Mouse (Mus musculus) E14TG2a.4 (cell line): ENCODE measurements at regions not wholly inside any gene's neighbourhood (a gene's known extent, or its start where the extent isn't known, plus 50 kb on each side); places are given as distances from the start of the nearest gene placed in this dataset.

Experiments
- H3K27me3 ChIP-seq: 2 replicates; pipeline ENCODE4 v1.6.1; 2014; ENCODE audit warnings: low read length, control low read depth; ENCODE audit not compliant: insufficient read depth
- H3K36me3 ChIP-seq: 2 replicates; pipeline ENCODE4 v1.6.1; 2014; ENCODE audit warnings: low read length, control low read depth; ENCODE audit not compliant: insufficient read depth
- H3K4me1 ChIP-seq: replicated peaks from 2 replicates; pipeline ENCODE4 v1.6.1; 2014; ENCODE audit warnings: low read depth, low read length, control low read depth
- H3K4me3 ChIP-seq: replicated peaks from 2 replicates; pipeline ENCODE4 v1.5.1; 2014; ENCODE audit warnings: mild to moderate bottlenecking, low read length
- H3K9me3 ChIP-seq: 2 replicates; pipeline ENCODE4 v1.6.1; 2014; ENCODE audit warnings: low read length, control low read depth
- CTCF ChIP-seq: conservative IDR thresholded peaks from 2 replicates; pipeline ENCODE4 v1.5.1; 2014; ENCODE audit warnings: low read length
- NANOG ChIP-seq: IDR thresholded peaks from 2 replicates; pipeline ENCODE4 v1.6.1; 2014; ENCODE audit warnings: borderline replicate concordance, low read length, mixed read lengths
- POU5F1 ChIP-seq: IDR thresholded peaks from 2 replicates; pipeline ENCODE4 v1.6.1; 2014; ENCODE audit warnings: low read length, borderline replicate concordance

DNA sequence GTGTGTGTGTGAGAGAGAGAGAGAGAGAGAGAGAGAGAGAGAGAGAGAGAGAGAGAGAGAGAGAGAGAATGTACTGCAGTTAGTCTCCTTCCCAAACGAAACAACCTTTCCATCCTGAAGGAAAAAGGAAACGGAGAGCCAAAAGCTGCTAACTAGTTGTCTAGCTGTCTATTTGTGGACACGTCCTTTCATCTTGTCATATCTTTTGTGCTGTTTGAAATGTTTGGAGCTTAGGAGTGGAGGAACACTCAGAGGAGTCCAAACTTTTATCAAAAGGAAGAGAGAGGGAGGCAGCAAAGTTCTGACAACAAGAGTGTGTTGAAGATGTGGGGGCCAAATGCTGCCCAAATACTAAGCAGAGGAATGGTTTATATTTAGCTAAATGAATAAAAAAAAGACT is 246.6 kb downstream of the Tmem38b start:
- Histone ChIP-seq H3K4me1 (peaks cover 35% of the 10 kb centered on the region), H3K9me3 (peaks cover 31% of the 10 kb centered on the region), H3K27me3 (no peaks in the 10 kb centered on the region), H3K4me3 (no peak overlapping the region), H3K36me3 (no peaks in the 10 kb centered on the region)
- TF ChIP-seq NANOG (no peak), POU5F1 (no peak), CTCF (no peak)

GRCm38 (mm10) chr4:54072932-54073331 is 247.1 kb downstream of the Tmem38b start:
- TF ChIP-seq NANOG (peak; percentile 9; the same call in 1 of the 2 replicates), CTCF (no peak)
- Histone ChIP-seq H3K4me1 (peaks cover 35% of the 10 kb centered on the region), H3K9me3 (peaks cover 31% of the 10 kb centered on the region)

DNA sequence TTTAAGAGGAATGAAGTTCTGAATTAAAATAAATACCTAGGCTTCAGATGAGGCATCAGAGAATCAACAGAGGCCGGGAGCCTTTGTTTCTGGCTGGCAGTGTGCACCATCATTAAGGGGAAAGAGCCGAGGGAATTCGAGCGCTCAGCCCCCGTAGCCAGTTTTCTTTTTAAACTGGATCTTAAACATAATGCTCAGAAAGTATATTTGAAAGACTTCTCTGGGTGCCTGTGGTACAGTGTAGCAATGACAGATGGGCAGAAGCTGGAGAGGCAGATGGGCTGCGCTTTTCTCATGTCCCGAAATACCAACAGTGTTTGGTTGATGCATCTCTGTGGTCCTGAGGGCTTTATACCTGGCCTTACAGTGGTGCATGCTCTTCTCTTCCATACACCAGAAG is 247.6 kb downstream of the Tmem38b start:
- peak overlapping the region; percentile 37 for H3K4me3 ChIP-seq
- H3K27me3 ChIP-seq = no peaks in the 10 kb centered on the region
- TF ChIP-seq NANOG = no peak
- TF ChIP-seq POU5F1 = no peak
- TF ChIP-seq CTCF = no peak
- peaks cover 38% of the 10 kb centered on the region for H3K4me1 ChIP-seq
- H3K36me3 ChIP-seq = no peaks in the 10 kb centered on the region
- H3K9me3 ChIP-seq = peaks cover 28% of the 10 kb centered on the region

More at GRCm38 (mm10) chr4:54072932-54073331, 247.1 kb downstream of the Tmem38b start:
- Histone ChIP-seq H3K36me3 (no peaks in the 10 kb centered on the region), H3K4me3 (peak overlapping the region; percentile 37), H3K27me3 (no peaks in the 10 kb centered on the region)

DNA sequence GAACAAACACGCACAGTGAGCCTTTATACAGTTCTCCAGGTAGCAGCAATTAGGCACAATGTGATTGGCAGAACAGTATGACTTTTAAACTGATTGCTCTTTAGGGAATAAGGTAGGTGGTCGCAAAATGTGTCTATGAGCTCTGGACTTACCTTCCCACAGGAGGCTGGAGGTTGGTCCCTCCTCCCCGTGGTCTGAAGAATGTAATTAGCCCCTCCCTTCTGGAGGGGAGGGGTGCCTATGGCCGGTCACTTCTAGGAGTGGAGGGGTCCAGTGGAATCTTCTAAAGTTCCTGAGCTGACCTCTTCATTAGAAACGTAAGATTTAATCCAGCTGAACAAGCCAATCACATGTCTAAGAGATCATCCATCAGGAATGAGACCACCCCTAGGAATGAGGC is 248.4 kb downstream of the Tmem38b start:
- no peak for TF ChIP-seq CTCF
- TF ChIP-seq POU5F1 = no peak
- TF ChIP-seq NANOG = no peak
- H3K36me3 ChIP-seq = no peaks in the 10 kb centered on the region
- H3K4me1 ChIP-seq = peaks cover 38% of the 10 kb centered on the region
- H3K27me3 ChIP-seq = no peaks in the 10 kb centered on the region
- peak overlapping the region; percentile 37 for H3K4me3 ChIP-seq
- H3K9me3 ChIP-seq = peaks cover 21% of the 10 kb centered on the region

- H3K4me1 ChIP-seq = peaks cover 3% of the 10 kb centered on the region
- TF ChIP-seq NANOG (no peak), POU5F1 (no peak), CTCF (no peak)
- H3K27me3 ChIP-seq = no peaks in the 10 kb centered on the region
- H3K36me3 ChIP-seq = no peaks in the 10 kb centered on the region
- no peaks in the 10 kb centered on the region for H3K9me3 ChIP-seq
- no peak overlapping the region for H3K4me3 ChIP-seq
These were observed 254.7 kb downstream of the Tmem38b start for GRCm38 (mm10) chr4:54080526-54080925.

- Histone ChIP-seq H3K36me3 (no peaks in the 10 kb centered on the region), H3K9me3 (no peaks in the 10 kb centered on the region), H3K4me1 (peaks cover 3% of the 10 kb centered on the region), H3K4me3 (no peak overlapping the region), H3K27me3 (no peaks in the 10 kb centered on the region)
- no peak for TF ChIP-seq NANOG
- no peak for TF ChIP-seq CTCF
- TF ChIP-seq POU5F1 = no peak
These were observed 255.6 kb downstream of the Tmem38b start for GRCm38 (mm10) chr4:54081411-54081810.

GRCm38 (mm10) chr4:54084747-54085146 is 258.9 kb downstream of the Tmem38b start:
- Histone ChIP-seq H3K36me3 (no peaks in the 10 kb centered on the region), H3K9me3 (no peaks in the 10 kb centered on the region), H3K4me3 (no peak overlapping the region), H3K4me1 (no peaks in the 10 kb centered on the region), H3K27me3 (no peaks in the 10 kb centered on the region)
- TF ChIP-seq POU5F1 (no peak), CTCF (no peak), NANOG (no peak)

DNA sequence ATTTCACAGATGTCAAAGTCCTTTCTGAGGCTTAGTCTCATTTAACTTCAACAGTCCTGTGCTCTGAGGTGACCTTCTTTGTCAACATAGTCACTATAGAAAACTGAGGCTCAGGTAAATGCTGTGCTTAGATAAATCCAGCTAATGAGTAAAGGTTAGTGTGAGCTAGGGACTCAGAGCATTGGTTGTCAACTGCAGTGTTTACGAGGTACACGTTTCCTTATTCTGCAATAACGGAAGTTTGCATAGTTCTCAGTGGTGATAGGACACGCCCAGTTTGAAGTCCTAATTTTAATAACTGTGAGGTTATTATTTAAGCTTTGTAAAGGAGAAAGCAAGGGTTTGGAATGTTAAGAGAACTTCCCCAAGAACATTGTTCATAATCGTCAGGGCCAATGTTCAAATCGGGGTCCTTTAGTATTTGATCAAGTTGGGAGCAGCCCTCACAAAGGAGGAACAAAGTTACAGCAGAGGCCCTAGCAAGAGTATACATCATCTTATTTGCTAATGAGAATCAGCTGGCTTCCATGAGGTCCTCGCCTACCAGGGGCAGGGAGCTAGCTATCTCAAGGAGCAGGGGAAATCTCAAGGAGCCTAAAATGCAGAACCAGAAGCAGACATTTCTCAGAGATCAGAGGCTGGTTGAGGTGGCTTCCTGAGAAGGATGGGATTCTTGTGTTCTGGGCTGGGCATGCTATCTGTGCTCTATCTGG is 268.6 kb downstream of the Tmem38b start:
- TF ChIP-seq POU5F1 (no peak), NANOG (no peak), CTCF (no peak)
- H3K4me3 ChIP-seq = no peak overlapping the region
- H3K36me3 ChIP-seq = no peaks in the 10 kb centered on the region
- no peaks in the 10 kb centered on the region for H3K27me3 ChIP-seq
- H3K9me3 ChIP-seq = no peaks in the 10 kb centered on the region
- H3K4me1 ChIP-seq = no peaks in the 10 kb centered on the region
